Mouse (Mus musculus): Measurements from ENCODE around the gene Lrrc8c.

DNA sequence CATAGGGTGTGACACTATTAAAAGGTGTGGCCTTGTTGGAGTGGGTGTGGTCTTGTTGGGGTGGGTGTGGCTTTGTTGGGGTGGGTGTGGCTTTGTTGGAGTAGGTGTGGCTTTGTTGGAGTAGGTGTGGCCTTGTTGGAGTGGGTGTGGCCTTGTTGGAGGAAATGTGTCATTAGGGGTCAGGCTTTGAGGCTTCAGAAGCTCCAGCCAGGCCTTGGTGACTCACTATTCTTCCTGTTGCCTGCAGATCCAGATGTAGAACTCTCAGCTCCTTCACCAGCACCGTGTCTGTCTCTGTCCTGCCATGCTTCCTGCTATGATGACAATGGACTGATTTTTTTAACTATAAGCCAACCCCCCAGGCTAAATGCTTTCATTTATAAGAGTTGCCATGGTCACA lies 19.8 kb upstream of the Lrrc8c start:
- TF ChIP-seq POLR2A (IDR thresholded peaks at IDR 0.05; ENCODE audit: control insufficient read depth, extremely low read depth, insufficient read depth, low read length, poor library complexity) (no peak), CTCF (IDR thresholded peaks at IDR 0.05; ENCODE audit: borderline replicate concordance, control insufficient read depth, extremely low read depth, insufficient read depth, low read length, poor library complexity) (no peak)

Measured in thymus, adult 2 months (tissue).